Mouse (Mus musculus) CH12.LX (cell line): ENCODE results near the gene Cox5b.

Source experiments
- CHD1 ChIP-seq: IDR thresholded peaks from 2 replicates; pipeline ENCODE4 v1.6.1; 2012; ENCODE audit warnings: low read depth, low read length, improper control_type of control experiment, inconsistent platforms
- CTCF ChIP-seq, 2 experiments: IDR thresholded peaks in 1 of 2; conservative IDR thresholded peaks in 1 of 2; 2 replicates each; pipeline ENCODE4 v1.5.1; 2011 to 2012; ENCODE audit warnings: low read depth in 2 of 2, low read length in 2 of 2, improper control_type of control experiment in 1 of 2, inconsistent platforms in 1 of 2, mild to moderate bottlenecking in 1 of 2, moderate library complexity in 1 of 2
- ELF1 ChIP-seq: IDR thresholded peaks from 2 replicates; pipeline ENCODE4 v1.6.1; 2014; ENCODE audit warnings: low read depth, mild to moderate bottlenecking, inconsistent platforms, low read length, improper control_type of control experiment
- EP300 ChIP-seq: IDR thresholded peaks from 2 replicates; pipeline ENCODE4 v1.6.1; 2011; ENCODE audit warnings: low read length, improper control_type of control experiment
- MAFK ChIP-seq: IDR thresholded peaks from 2 replicates; pipeline ENCODE4 v1.6.1; 2011; ENCODE audit warnings: low read length, improper control_type of control experiment; ENCODE audit not compliant: insufficient replicate concordance
- MEF2A ChIP-seq: IDR thresholded peaks from 2 replicates; pipeline ENCODE4 v1.6.1; 2014; ENCODE audit warnings: low read depth, mild to moderate bottlenecking, inconsistent platforms, low read length, improper control_type of control experiment, borderline replicate concordance
- POLR2A ChIP-seq: IDR thresholded peaks from 2 replicates; pipeline ENCODE4 v1.6.1; 2011; ENCODE audit warnings: low read depth, mild to moderate bottlenecking, improper control_type of control experiment, low read length
- RCOR1 ChIP-seq: conservative IDR thresholded peaks from 2 replicates; pipeline ENCODE4 v1.6.1; 2012; ENCODE audit warnings: low read depth, mild to moderate bottlenecking, inconsistent platforms, low read length, improper control_type of control experiment
- TBP ChIP-seq: conservative IDR thresholded peaks from 2 replicates; pipeline ENCODE4 v1.6.1; 2011; ENCODE audit warnings: low read depth, low read length, improper control_type of control experiment
- UBTF ChIP-seq: IDR thresholded peaks from 2 replicates; pipeline ENCODE4 v1.6.1; 2012; ENCODE audit warnings: low read depth, mild to moderate bottlenecking, inconsistent platforms, low read length, improper control_type of control experiment, moderate library complexity
- USF1 ChIP-seq: IDR thresholded peaks from 2 replicates; pipeline ENCODE4 v1.6.1; 2014; ENCODE audit warnings: low read depth, mild to moderate bottlenecking, inconsistent platforms, low read length, improper control_type of control experiment
- ZMIZ1 ChIP-seq: IDR thresholded peaks from 2 replicates; pipeline ENCODE4 v1.6.1; 2012; ENCODE audit warnings: low read depth, mild to moderate bottlenecking, inconsistent platforms, low read length, improper control_type of control experiment

DNA sequence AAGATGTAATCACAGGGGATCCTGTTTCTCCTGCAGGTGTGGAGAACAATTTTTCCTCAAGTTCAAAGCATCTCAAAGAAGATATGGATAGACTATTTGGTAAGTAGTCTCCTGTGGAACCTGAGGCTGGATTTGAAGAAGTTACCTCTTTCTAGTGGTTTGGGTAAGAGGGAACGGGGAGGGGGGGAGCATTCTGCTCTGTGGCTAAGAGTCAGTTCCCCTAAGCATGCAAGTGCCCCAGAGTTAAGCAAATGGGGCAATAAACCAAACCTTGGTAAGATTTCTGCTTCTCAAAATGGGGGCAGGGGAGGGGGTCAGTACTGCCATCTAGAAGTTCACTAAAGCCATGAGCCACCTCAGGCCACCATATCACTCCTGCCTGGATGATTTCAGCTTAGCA is 27.5 kb downstream of the Cox5b start:
- no peak for TF ChIP-seq ELF1
- TF ChIP-seq CHD1: no peak
- no peak for TF ChIP-seq MEF2A
- TF ChIP-seq CTCF (conservative IDR thresholded peaks at IDR 0.05 in 1 of 2, IDR thresholded peaks at IDR 0.05 in 1 of 2; ENCODE audit: low read depth in 2 of 2, low read length in 2 of 2): no peak
- TF ChIP-seq UBTF: no peak
- no peak for TF ChIP-seq POLR2A
- TF ChIP-seq MAFK: no peak
- no peak for TF ChIP-seq TBP
- TF ChIP-seq ZMIZ1: no peak
- no peak for TF ChIP-seq USF1
- no peak for TF ChIP-seq EP300
- TF ChIP-seq RCOR1: no peak
